In genomic region chr7:118242309-118242708, GRCm38 (mm10) we compare ENCODE assay signal across 7 mouse cellular contexts. TPM values are rescaled to one million over a fixed set of nuclear protein-coding genes. Genes with fewer than 3 reads are reported as not detected.
DNase-seq lines count a peak whose midpoint lies in the region; ATAC-seq and TF ChIP-seq lines count a peak whose summit lies in the region.

No protein-coding gene starts in this region.

- no peaks in the 10 kb centered on the region for H3K27me3 ChIP-seq in lung, embryonic 14.5 days (ENCODE audit: insufficient read depth, low read length)
- H3K27me3 ChIP-seq in embryonic facial prominence, embryonic 15.5 days, result no peaks in the 10 kb centered on the region
- H3K27me3 ChIP-seq in limb, embryonic 10.5 days (ENCODE audit: low read depth, poor library complexity, severe bottlenecking), result no peaks in the 10 kb centered on the region
- no peaks in the 10 kb centered on the region for H3K27me3 ChIP-seq in neural tube, embryonic 15.5 days (replicated peaks)

- TF ChIP-seq CTCF in lung, embryonic 14.5 days (IDR thresholded peaks at IDR 0.05; ENCODE audit: low read depth), result no peak

- no peak for DNase-seq in lung, embryonic 14.5 days
- DNase-seq in lung, postnatal 10 days, result no peak
- DNase-seq in limb, embryonic 10.5 days (ENCODE audit: low spot score), result no peak
- no peak for DNase-seq in ovary, postnatal 36 days (ENCODE audit: low spot score)
- no peak for DNase-seq in cerebellum, postnatal 10 days

- WGBS in lung, embryonic 14.5 days, result 8% methylated on average over 6 of the region's 6 CpGs
- WGBS in embryonic facial prominence, embryonic 15.5 days, result 15% methylated on average over 6 of the region's 6 CpGs
- 32% methylated on average over 6 of the region's 6 CpGs for WGBS in limb, embryonic 10.5 days
- 17% methylated on average over 6 of the region's 6 CpGs for WGBS in neural tube, embryonic 15.5 days

- peak overlapping the region; percentile 64 for H3K4me2 ChIP-seq in lung, embryonic 14.5 days
- peak overlapping the region; percentile 69 for H3K4me2 ChIP-seq in embryonic facial prominence, embryonic 15.5 days (replicated peaks)
- peak overlapping the region; percentile 75 for H3K4me2 ChIP-seq in neural tube, embryonic 15.5 days

- 0 out of 2 replicates have a peak, but pooled peaks cover 4% of the 10 kb centered on the region for H3K4me1 ChIP-seq in lung, embryonic 14.5 days (ENCODE audit: insufficient read depth)
- H3K4me1 ChIP-seq in embryonic facial prominence, embryonic 15.5 days, result peaks cover 12% of the 10 kb centered on the region
- peaks cover 14% of the 10 kb centered on the region for H3K4me1 ChIP-seq in limb, embryonic 10.5 days
- H3K4me1 ChIP-seq in neural tube, embryonic 15.5 days, result peaks cover 21% of the 10 kb centered on the region

- H3K9me3 ChIP-seq in lung, embryonic 14.5 days (ENCODE audit: low read depth, low read length), result no peaks in the 10 kb centered on the region
- H3K9me3 ChIP-seq in embryonic facial prominence, embryonic 15.5 days (replicated peaks), result no peaks in the 10 kb centered on the region
- H3K9me3 ChIP-seq in limb, embryonic 10.5 days (replicated peaks), result no peaks in the 10 kb centered on the region
- no peaks in the 10 kb centered on the region for H3K9me3 ChIP-seq in neural tube, embryonic 15.5 days (replicated peaks)

- peak overlapping the region; percentile 95 for H3K4me3 ChIP-seq in lung, embryonic 14.5 days (ENCODE audit: low read depth, low read length)
- H3K4me3 ChIP-seq in embryonic facial prominence, embryonic 15.5 days (replicated peaks), result peak overlapping the region; percentile 98
- H3K4me3 ChIP-seq in limb, embryonic 10.5 days, result peak overlapping the region; percentile 89
- peak overlapping the region; percentile 99 for H3K4me3 ChIP-seq in neural tube, embryonic 15.5 days (replicated peaks)

- no peak for ATAC-seq in lung, embryonic 14.5 days (ENCODE audit: insufficient read depth)
- no peak for ATAC-seq in embryonic facial prominence, embryonic 15.5 days (ENCODE audit: insufficient number of reproducible peaks, low FRiP score, low TSS enrichment, low read depth)
- ATAC-seq in neural tube, embryonic 15.5 days (ENCODE audit: low FRiP score), result no peak

- peak overlapping the region; percentile 96 for H3K9ac ChIP-seq in lung, embryonic 14.5 days
- H3K9ac ChIP-seq in embryonic facial prominence, embryonic 15.5 days, result peak overlapping the region; percentile 98
- peak overlapping the region; percentile 97 for H3K9ac ChIP-seq in neural tube, embryonic 15.5 days (replicated peaks)

- H3K36me3 ChIP-seq in lung, embryonic 14.5 days (ENCODE audit: insufficient read depth), result no peaks in the 10 kb centered on the region
- H3K36me3 ChIP-seq in embryonic facial prominence, embryonic 15.5 days, result no peaks in the 10 kb centered on the region
- no peaks in the 10 kb centered on the region for H3K36me3 ChIP-seq in limb, embryonic 10.5 days
- no peaks in the 10 kb centered on the region for H3K36me3 ChIP-seq in neural tube, embryonic 15.5 days

- H3K27ac ChIP-seq in lung, embryonic 14.5 days (ENCODE audit: low read depth), result no peak overlapping the region; the same call in 1 of the 2 replicates
- H3K27ac ChIP-seq in embryonic facial prominence, embryonic 15.5 days (replicated peaks), result peak overlapping the region; percentile 95; the same call in 1 of the 2 replicates
- H3K27ac ChIP-seq in limb, embryonic 10.5 days, result peak overlapping the region; percentile 94
- H3K27ac ChIP-seq in neural tube, embryonic 15.5 days (replicated peaks), result peak overlapping the region; percentile 94; the same call in 1 of the 2 replicates

RNA-seq across cellular contexts. Expression of gene Smg1, which starts 1.2 kb away (rescaled TPM):
- polyA plus RNA-seq in lung, embryonic 14.5 days (2014; fragmentation: Nextera tagmentation; extraction: Ambion mirVana), result 28.1 and 28.3 TPM in 2 replicates
- polyA plus RNA-seq in embryonic facial prominence, embryonic 15.5 days (2015; fragmentation: Nextera tagmentation; extraction: Ambion mirVana), result 15.6 and 19.3 TPM in 2 replicates
- polyA plus RNA-seq in limb, embryonic 10.5 days (2016; fragmentation: Nextera tagmentation; extraction: Ambion mirVana), result 18.0 and 21.8 TPM in 2 replicates
- 18.1 and 19.4 TPM in 2 replicates for polyA plus RNA-seq in neural tube, embryonic 15.5 days (2015; fragmentation: Nextera tagmentation; extraction: Ambion mirVana)
